Mouse (Mus musculus) kidney, embryonic 16.5 days (tissue): ENCODE data around the gene Bcdin3d. TPM values are rescaled to one million over a fixed set of nuclear protein-coding genes. Genes with fewer than 3 reads are reported as not detected.

Source experiments
- ATAC-seq: fragments of 200-750 bp; cut with Nextera tagmentation; 2 replicates; pipeline ENCODE4 v1.8.0; 2017; ENCODE audit warnings: moderate TSS enrichment; ENCODE audit not compliant: low FRiP score, low TSS enrichment
- H3K27ac ChIP-seq: fragments of 300-500 bp; sonication (generic); 2 replicates; pipeline ENCODE4 v1.5.1; 2014; ENCODE audit warnings: low read length
- H3K27me3 ChIP-seq: fragments of 300-500 bp; sonication (generic); 2 replicates; pipeline ENCODE4 v1.6.1; 2014; ENCODE audit warnings: low read length, control low read depth, mixed read lengths; ENCODE audit not compliant: insufficient read depth
- H3K36me3 ChIP-seq: fragments of 300-500 bp; sonication (generic); 2 replicates; pipeline ENCODE4 v1.6.1; 2014; ENCODE audit warnings: low read length, control low read depth, mixed read lengths; ENCODE audit not compliant: insufficient read depth
- H3K4me1 ChIP-seq: fragments of 300-500 bp; sonication (generic); 2 replicates; pipeline ENCODE4 v1.6.1; 2014; ENCODE audit warnings: low read length, control low read depth, mixed read lengths; ENCODE audit not compliant: insufficient read depth
- H3K4me2 ChIP-seq: fragments of 300-500 bp; sonication (generic); replicated peaks from 2 replicates; pipeline ENCODE4 v1.6.1; 2014; ENCODE audit warnings: low read depth, low read length
- H3K4me3 ChIP-seq: fragments of 300-500 bp; sonication (generic); 2 replicates; pipeline ENCODE4 v1.5.1; 2014; ENCODE audit warnings: mild to moderate bottlenecking, low read length
- H3K9ac ChIP-seq: fragments of 300-500 bp; sonication (generic); replicated peaks from 2 replicates; pipeline ENCODE4 v1.6.1; 2014; ENCODE audit warnings: low read length
- H3K9me3 ChIP-seq: fragments of 300-500 bp; sonication (generic); 2 replicates; pipeline ENCODE4 v1.6.1; 2016; ENCODE audit warnings: low read length, control low read depth
- WGBS: fragments of 180-500 bp; shearing (Covaris S2); extraction: QIAGEN DNeasy Blood & Tissue Kit; methylation state at CpG from one replicate; pipeline ENCODE4 v1.1.7; 2014; 5-methylcytosine and 5-hydroxymethylcytosine counted together
- polyA plus RNA-seq: library from polyadenylated mRNA; unstranded; fragments of >200 nt; fragmentation: Nextera tagmentation; extraction: Ambion mirVana; gene quantifications from 2 replicates; pipeline ENCODE4 v1.2.1, GENCODE M21; 2015

The Bcdin3d gene
- polyA plus RNA-seq, 1 experiment from 2014 or later: 16.8 TPM

GRCm38 (mm10) chr15:99457606-99458401 is 16.7 kb downstream of the Bcdin3d start, which contains the start of gene Nckap5l:
Nckap5l (minus strand) TSS chr15:99457748.
- Histone ChIP-seq H3K27ac (peak within 1 kb of the TSS; percentile 88), H3K9ac (peak within 1 kb of the TSS; percentile 78), H3K27me3 (no peaks in the 10 kb centered on the region), H3K9me3 (no peaks in the 10 kb centered on the region), H3K4me3 (peak within 1 kb of the TSS; percentile 78), H3K4me1 (peaks cover 20% of the 10 kb centered on the region), H3K36me3 (no peaks in the 10 kb centered on the region), H3K4me2 (peak within 1 kb of the TSS; percentile 68)
- WGBS: under 1% methylated on average over 45 of the region's 45 CpGs
- ATAC-seq: peak; percentile 96

- Histone ChIP-seq H3K27ac (peak overlapping the region; percentile 88), H3K27me3 (no peaks in the 10 kb centered on the region), H3K4me2 (peak overlapping the region; percentile 68), H3K36me3 (no peaks in the 10 kb centered on the region), H3K9me3 (no peaks in the 10 kb centered on the region), H3K9ac (peak overlapping the region; percentile 78), H3K4me1 (peaks cover 20% of the 10 kb centered on the region), H3K4me3 (peak overlapping the region; percentile 78)
- ATAC-seq: peak; percentile 77
- 0% methylated on average over 41 of the region's 43 CpGs for WGBS
These were observed 17.4 kb downstream of the Bcdin3d start for GRCm38 (mm10) chr15:99456963-99457605.

GRCm38 (mm10) chr15:99456338-99456962 is 18.1 kb downstream of the Bcdin3d start:
- H3K9me3 ChIP-seq: no peaks in the 10 kb centered on the region
- WGBS: 14% methylated on average over 7 of the region's 7 CpGs
- ATAC-seq: no peak
- peak overlapping the region; percentile 78 for H3K4me3 ChIP-seq
- H3K4me1 ChIP-seq: peaks cover 20% of the 10 kb centered on the region
- H3K9ac ChIP-seq: peak overlapping the region; percentile 78
- H3K27me3 ChIP-seq: no peaks in the 10 kb centered on the region
- H3K4me2 ChIP-seq: peak overlapping the region; percentile 68
- H3K27ac ChIP-seq: peak overlapping the region; percentile 88
- no peaks in the 10 kb centered on the region for H3K36me3 ChIP-seq

GRCm38 (mm10) chr15:99455415-99455814 is 19.1 kb downstream of the Bcdin3d start:
- H3K4me3 ChIP-seq: no peak overlapping the region
- H3K9me3 ChIP-seq: no peaks in the 10 kb centered on the region
- 64% methylated on average over 3 of the region's 3 CpGs for WGBS
- no peaks in the 10 kb centered on the region for H3K36me3 ChIP-seq
- peaks cover 20% of the 10 kb centered on the region for H3K4me1 ChIP-seq
- ATAC-seq: no peak
- no peak overlapping the region for H3K4me2 ChIP-seq
- no peak overlapping the region for H3K9ac ChIP-seq
- no peak overlapping the region for H3K27ac ChIP-seq
- no peaks in the 10 kb centered on the region for H3K27me3 ChIP-seq

- Histone ChIP-seq H3K4me1 (peaks cover 25% of the 10 kb centered on the region), H3K36me3 (no peaks in the 10 kb centered on the region), H3K9ac (no peak overlapping the region), H3K9me3 (no peaks in the 10 kb centered on the region), H3K27me3 (no peaks in the 10 kb centered on the region), H3K4me2 (no peak overlapping the region), H3K4me3 (no peak overlapping the region), H3K27ac (no peak overlapping the region)
- WGBS: 79% methylated on average over 7 of the region's 7 CpGs
- no peak for ATAC-seq
These were observed 19.8 kb downstream of the Bcdin3d start for GRCm38 (mm10) chr15:99454585-99455279.

- H3K9ac ChIP-seq: no peak overlapping the region
- H3K9me3 ChIP-seq: no peaks in the 10 kb centered on the region
- H3K4me2 ChIP-seq: no peak overlapping the region
- H3K4me3 ChIP-seq: no peak overlapping the region
- H3K36me3 ChIP-seq: no peaks in the 10 kb centered on the region
- H3K4me1 ChIP-seq: peaks cover 37% of the 10 kb centered on the region
- H3K27me3 ChIP-seq: no peaks in the 10 kb centered on the region
- 78% methylated on average over 11 of the region's 11 CpGs for WGBS
- H3K27ac ChIP-seq: no peak overlapping the region
- no peak for ATAC-seq
These were observed 21.2 kb downstream of the Bcdin3d start for GRCm38 (mm10) chr15:99453153-99453900.

- H3K36me3 ChIP-seq: no peaks in the 10 kb centered on the region; the same call in 1 of the 2 replicates
- no peak for ATAC-seq
- H3K9ac ChIP-seq: no peak overlapping the region; the same call in 1 of the 2 replicates
- peaks cover 19% of the 10 kb centered on the region for H3K4me1 ChIP-seq
- WGBS: 55% methylated on average over 8 of the region's 8 CpGs
- H3K4me2 ChIP-seq: no peak overlapping the region
- H3K27me3 ChIP-seq: no peaks in the 10 kb centered on the region
- H3K27ac ChIP-seq: peak overlapping the region; percentile 47
- H3K9me3 ChIP-seq: no peaks in the 10 kb centered on the region
- no peak overlapping the region for H3K4me3 ChIP-seq
These were observed 24.7 kb downstream of the Bcdin3d start for GRCm38 (mm10) chr15:99449751-99450280.

- no peak overlapping the region for H3K4me2 ChIP-seq
- peak; percentile 64 for ATAC-seq
- H3K27ac ChIP-seq: peak overlapping the region; percentile 47
- H3K27me3 ChIP-seq: no peaks in the 10 kb centered on the region
- 39% methylated on average over 9 of the region's 9 CpGs for WGBS
- no peak overlapping the region for H3K4me3 ChIP-seq
- H3K4me1 ChIP-seq: peaks cover 19% of the 10 kb centered on the region
- no peaks in the 10 kb centered on the region; the same call in 1 of the 2 replicates for H3K36me3 ChIP-seq
- no peaks in the 10 kb centered on the region for H3K9me3 ChIP-seq
- no peak overlapping the region; the same call in 1 of the 2 replicates for H3K9ac ChIP-seq
These were observed 25.3 kb downstream of the Bcdin3d start for GRCm38 (mm10) chr15:99449131-99449750.
